Comparison of ENCODE assay signal across 8 mouse cellular contexts in genomic region chr2:132578711-132579110, GRCm38 (mm10). TPM values are rescaled to one million over a fixed set of nuclear protein-coding genes. Genes with fewer than 3 reads are reported as not detected.
DNase-seq lines count a peak whose midpoint lies in the region; ATAC-seq and TF ChIP-seq lines count a peak whose summit lies in the region.

No protein-coding gene starts in this region.

- peak overlapping the region; percentile 90 for H3K4me2 ChIP-seq in liver, embryonic 11.5 days
- H3K4me2 ChIP-seq in liver, embryonic 12.5 days = peak overlapping the region; percentile 69

- intact Hi-C loops in gastrocnemius, adult 2 months (cut with DNase I) = no loop called here

- 91% methylated on average over 3 of the region's 3 CpGs for WGBS in liver, embryonic 11.5 days
- 77% methylated on average over 3 of the region's 3 CpGs for WGBS in liver, embryonic 12.5 days (ENCODE audit: insufficient replicate concordance)

- no peaks in the 10 kb centered on the region for H3K36me3 ChIP-seq in liver, embryonic 11.5 days (ENCODE audit: control insufficient read depth, insufficient read depth, low read length)
- H3K36me3 ChIP-seq in liver, embryonic 12.5 days = peaks cover 5% of the 10 kb centered on the region; the same call in 1 of the 2 replicates
- no peaks in the 10 kb centered on the region for H3K36me3 ChIP-seq in splenic B cell, adult 2 months (ENCODE audit: control insufficient read depth, insufficient read depth, low read length, poor library complexity, severe bottlenecking)

- no peak overlapping the region for H3K9ac ChIP-seq in liver, embryonic 11.5 days (ENCODE audit: low read depth, low read length)
- H3K9ac ChIP-seq in liver, embryonic 12.5 days = 0 out of 2 replicates have a peak overlapping the region, but pooled peaks have one; percentile 99

- DNase-seq in gastrocnemius, adult 2 months = no peak
- DNase-seq in gastrocnemius, postnatal 25 days = no peak
- peak; percentile 20 for DNase-seq in liver, embryonic 11.5 days (ENCODE audit: low spot score)
- DNase-seq in liver = no peak
- peak; percentile 23 for DNase-seq in splenic B cell, adult 2 months (ENCODE audit: low read depth, low spot score)
- DNase-seq in adrenal gland, adult 8-10 months = no peak
- DNase-seq in layer of hippocampus, adult 11-12 months (ENCODE audit: low spot score) = no peak

- H3K27ac ChIP-seq in gastrocnemius, adult 2 months = peak overlapping the region; percentile 100
- H3K27ac ChIP-seq in liver, embryonic 11.5 days (ENCODE audit: low read depth, low read length) = no peak overlapping the region
- peak overlapping the region; percentile 100 for H3K27ac ChIP-seq in liver, embryonic 12.5 days

- no peaks in the 10 kb centered on the region for H3K9me3 ChIP-seq in liver, embryonic 11.5 days (ENCODE audit: control insufficient read depth, low read length)
- H3K9me3 ChIP-seq in liver, embryonic 12.5 days (replicated peaks) = no peaks in the 10 kb centered on the region

- peaks cover 18% of the 10 kb centered on the region for H3K4me1 ChIP-seq in liver, embryonic 11.5 days (replicated peaks; ENCODE audit: control insufficient read depth, insufficient read depth, low read length)
- H3K4me1 ChIP-seq in liver, embryonic 12.5 days = peaks cover 40% of the 10 kb centered on the region

- H3K27me3 ChIP-seq in liver, embryonic 11.5 days (replicated peaks; ENCODE audit: control insufficient read depth, insufficient read depth, low read length) = no peaks in the 10 kb centered on the region
- no peaks in the 10 kb centered on the region for H3K27me3 ChIP-seq in liver, embryonic 12.5 days (replicated peaks)
- H3K27me3 ChIP-seq in splenic B cell, adult 2 months (ENCODE audit: control insufficient read depth, insufficient read depth, low read length, poor library complexity, severe bottlenecking) = no peaks in the 10 kb centered on the region

- H3K4me3 ChIP-seq in gastrocnemius, adult 2 months = no peak overlapping the region; the same call in 1 of the 2 replicates
- no peak overlapping the region for H3K4me3 ChIP-seq in liver, embryonic 11.5 days (ENCODE audit: low read depth, low read length)
- H3K4me3 ChIP-seq in liver, embryonic 12.5 days = peak overlapping the region; percentile 85; the same call in 1 of the 2 replicates

- TF ChIP-seq CTCF in gastrocnemius, adult 2 months (IDR thresholded peaks at IDR 0.05) = no peak

- ATAC-seq in liver, embryonic 11.5 days (replicated peaks; ENCODE audit: low FRiP score) = no peak
- ATAC-seq in liver, embryonic 12.5 days = no peak

RNA-seq across cellular contexts. Expression of gene Gpcpd1, which starts 8.8 kb away (rescaled TPM):
- 100 to 1,000 TPM; 167 to 341 TPM for total RNA-seq in gastrocnemius, adult 2 months (2021)
- 100 to 1,000 TPM; 110 to 147 TPM for total RNA-seq in gastrocnemius, postnatal 25 days (2021)
- polyA plus RNA-seq in liver, embryonic 11.5 days (2014; fragmentation: Nextera tagmentation; extraction: Ambion mirVana) = 23.2 and 25.8 TPM in 2 replicates
- polyA plus RNA-seq in liver, embryonic 12.5 days (2016; fragmentation: Nextera tagmentation; extraction: Ambion mirVana) = 50.6 and 56.2 TPM in 2 replicates
- 10 to 100 TPM; 19.5 to 61.3 (median 25.4) TPM for total RNA-seq in adrenal gland, adult 8-10 months (2022)

Comparison
In these comparisons a context has a peak if more than half of its experiments do, and no peak if none do; other contexts are left out.
1. DNase-seq: peak in liver, embryonic 11.5 days (single experiment) and splenic B cell, adult 2 months (single experiment); none in gastrocnemius, adult 2 months (single experiment), gastrocnemius, postnatal 25 days (single experiment), liver (single experiment), adrenal gland, adult 8-10 months (single experiment) and layer of hippocampus, adult 11-12 months (single experiment).